23 mouse cellular contexts compared by ENCODE assay signal in the genomic region with DNA sequence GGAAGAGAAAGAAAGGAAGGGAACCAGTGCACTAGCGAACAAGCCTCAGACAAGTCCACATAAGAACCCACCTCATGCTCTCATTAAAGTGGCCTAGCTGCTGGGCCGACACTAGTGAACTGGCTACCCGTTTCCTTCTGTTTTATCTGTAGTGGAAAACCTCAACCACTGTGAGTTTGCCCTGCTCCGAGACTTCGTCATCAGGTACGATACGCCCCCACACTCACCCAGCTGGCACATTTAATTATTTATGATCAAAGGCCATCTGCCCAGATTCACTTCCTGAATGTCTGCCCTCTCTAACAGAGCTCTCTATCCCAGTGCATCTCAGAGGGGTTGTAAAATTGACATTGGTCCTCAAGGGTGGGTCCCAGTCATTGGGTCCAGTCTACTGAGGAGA. TPM values are rescaled to one million over a fixed set of nuclear protein-coding genes. Genes with fewer than 3 reads are reported as not detected.
"Had no signal": no experiment of that assay in that cellular context is flagged by ENCODE, and none has a peak within 500 bp of the region (broad histone marks: within the 10 kb centered on the region; RNA-seq: fewer than 3 reads in every experiment).

No protein-coding gene starts in this region.

- ATAC-seq: midbrain, embryonic 16.5 days had no signal

- H3K9me3 ChIP-seq: midbrain, embryonic 10.5 days; midbrain, embryonic 12.5 days; neural tube, embryonic 13.5 days; neural tube, embryonic 15.5 days had no signal

- H3K27ac ChIP-seq: midbrain, embryonic 10.5 days; midbrain, embryonic 12.5 days; neural tube, embryonic 13.5 days; neural tube, embryonic 15.5 days had no signal

- H3K27me3 ChIP-seq: midbrain, embryonic 12.5 days; neural tube, embryonic 13.5 days; neural tube, embryonic 15.5 days had no signal

- DNase-seq: lung, adult 18-20 months; lung, embryonic 14.5 days; lung, postnatal 10 days; lung, postnatal 4 days; midbrain, embryonic 14.5 days; right cerebral cortex, postnatal 25 days; right cerebral cortex, postnatal 4 days; spleen, adult 18-20 months; thymus, adult 18-20 months; thymus, postnatal 25 days; thymus, postnatal 4 days had no signal

- H3K4me3 ChIP-seq: midbrain, embryonic 10.5 days; midbrain, embryonic 12.5 days; myocyte; neural tube, embryonic 13.5 days; neural tube, embryonic 15.5 days had no signal

RNA-seq across cellular contexts. Expression of gene Wbp2nl, which starts 8.5 kb away (rescaled TPM):
- polyA plus RNA-seq: liver, embryonic 16.5 days; midbrain, embryonic 14.5 days; myocyte; neural tube, embryonic 13.5 days; small intestine, adult 2 months; urinary bladder, adult 2 months had no signal

RNA-seq across cellular contexts. Expression of gene 1500009C09Rik, which starts 38.1 kb away (rescaled TPM):
- polyA plus RNA-seq: liver, embryonic 16.5 days; lung, embryonic 14.5 days; lung, embryonic 16.5 days; myocyte; stomach, embryonic 14.5 days; stomach, embryonic 16.5 days had no signal
